Mouse (Mus musculus): ENCODE data around the gene Ccdc12.

- TF ChIP-seq CTCF (conservative IDR thresholded peaks at IDR 0.05; ENCODE audit: insufficient read depth, insufficient read length, low read depth, low read length) (no peak), POLR2A (IDR thresholded peaks at IDR 0.05; ENCODE audit: low read depth, low read length) (no peak)
Observed at GRCm38 (mm10) chr9:110685187-110685586, 28.9 kb downstream of the Ccdc12 start.
